Mouse (Mus musculus) natural killer cell, adult 2 months (primary cell): ENCODE measurements at regions not wholly inside any gene's neighbourhood (a gene's known extent, or its start where the extent isn't known, plus 50 kb on each side); places are given as distances from the start of the nearest gene placed in this dataset.

Experiments
- DNase-seq, 2 experiments: peaks; one replicate each; pipeline ENCODE4 v3.0.0; 2022; ENCODE audit warnings: low spot score in 2 of 2

DNA sequence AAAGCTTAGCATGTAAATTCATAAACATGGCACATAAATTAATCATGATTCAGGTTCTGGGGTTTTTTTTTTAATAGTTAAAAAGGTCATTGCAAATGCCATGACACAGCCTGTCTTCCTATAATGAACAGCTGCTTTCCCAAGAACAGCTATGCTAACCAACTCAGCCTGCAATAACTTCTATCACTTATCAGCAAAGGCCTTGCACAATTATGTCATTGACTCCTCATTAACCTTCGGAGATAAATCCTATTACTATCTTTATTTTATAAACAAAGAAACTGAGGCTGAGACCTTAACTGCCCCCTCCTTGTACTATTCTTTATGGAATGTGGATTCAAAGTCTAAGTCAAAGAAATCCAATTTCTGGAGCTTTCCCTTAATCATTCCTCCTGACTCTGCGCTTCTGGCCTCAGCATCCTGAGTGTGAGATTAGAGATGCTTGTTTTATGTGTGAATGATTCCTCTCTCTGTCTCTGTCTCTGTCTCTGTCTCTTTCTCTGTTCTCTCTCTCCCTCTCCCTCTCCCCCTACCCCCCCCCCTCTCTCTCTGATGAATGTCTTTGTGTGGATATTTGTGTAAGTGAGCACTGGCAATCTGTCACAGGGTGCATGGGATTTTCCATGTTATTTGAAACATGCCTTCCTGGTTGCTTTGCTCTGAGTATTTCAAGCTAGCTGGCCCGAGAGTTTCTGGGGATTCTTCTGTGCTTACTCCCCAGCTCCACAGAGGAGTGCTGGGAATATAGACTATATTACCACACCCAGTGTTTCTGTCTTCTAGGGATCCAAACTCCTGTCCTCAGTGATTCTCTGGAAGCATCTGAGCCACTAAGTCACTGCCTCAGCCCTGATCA is 243.1 kb upstream of the Il12b start:
- no peak for DNase-seq

DNA sequence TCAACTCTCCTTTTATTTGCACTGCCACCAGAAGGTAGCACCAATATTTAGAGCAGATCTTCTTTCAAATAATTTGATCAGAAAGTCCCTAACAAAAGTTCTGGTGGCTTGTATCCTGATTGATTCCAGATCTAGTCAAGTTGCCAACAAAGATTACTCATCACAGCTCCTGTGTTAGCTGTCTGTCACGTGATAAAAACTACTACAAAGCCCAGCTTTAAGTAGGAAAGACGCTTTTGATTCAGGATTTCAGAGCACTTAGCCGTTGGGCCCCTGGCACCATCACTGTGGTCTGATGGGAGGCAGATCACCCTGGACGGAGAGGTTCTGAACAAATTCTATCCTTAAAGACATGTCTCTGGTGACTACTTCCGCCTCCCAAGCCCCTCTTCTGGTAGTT is 241.6 kb upstream of the Il12b start:
- DNase-seq, result no peak

DNA sequence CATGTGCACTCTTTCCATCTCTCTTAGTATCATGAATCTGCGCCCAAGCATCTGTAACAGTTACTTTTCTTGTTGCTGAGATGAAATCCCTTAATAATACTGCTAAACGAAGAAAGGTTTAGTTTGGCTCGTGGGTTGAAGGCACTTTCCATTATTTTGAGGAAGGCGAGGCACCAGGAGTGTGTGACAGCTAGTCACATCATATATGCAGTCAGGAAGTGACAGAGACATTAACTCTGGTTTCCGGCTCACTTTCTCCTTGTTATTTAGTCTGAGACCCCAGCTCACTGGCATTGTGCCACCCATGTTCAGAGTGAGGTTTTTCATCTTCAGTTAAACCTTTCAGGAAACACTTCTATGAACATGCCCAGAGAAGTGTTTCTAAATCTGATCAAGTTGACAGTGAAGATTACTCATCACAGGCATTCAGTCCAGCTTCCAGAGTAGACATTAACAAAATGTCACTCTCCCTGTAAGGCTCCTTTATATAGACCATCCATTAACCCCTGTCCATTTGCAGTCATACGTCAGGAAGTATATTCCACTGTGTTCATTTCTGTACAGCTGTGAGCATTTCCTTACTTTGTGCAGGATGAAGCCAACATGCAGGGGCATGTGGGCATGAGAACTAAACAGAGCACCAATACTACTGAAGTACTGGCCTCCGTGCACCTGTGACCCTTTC is 238.0 kb upstream of the Il12b start:
- DNase-seq, result no peak

DNA sequence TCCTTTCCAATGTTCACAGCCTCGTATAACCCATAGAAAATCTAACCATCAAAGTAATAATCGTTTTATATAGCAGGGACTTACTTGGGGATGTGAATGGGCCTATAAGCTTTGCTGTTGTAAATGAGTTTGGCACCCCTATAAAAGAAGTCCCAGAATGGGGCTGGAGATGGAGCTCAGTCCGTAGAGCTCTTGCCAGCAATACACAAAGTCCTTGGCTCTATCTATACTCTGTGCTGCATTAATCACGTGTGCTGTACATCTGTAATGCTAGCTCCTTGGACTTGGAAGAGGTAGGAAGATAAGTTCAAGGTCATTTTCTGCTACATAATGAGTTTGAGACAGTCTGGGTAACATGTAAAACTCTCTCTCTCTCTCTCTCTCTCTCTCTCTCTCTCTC is 236.8 kb upstream of the Il12b start:
- no peak for DNase-seq

DNA sequence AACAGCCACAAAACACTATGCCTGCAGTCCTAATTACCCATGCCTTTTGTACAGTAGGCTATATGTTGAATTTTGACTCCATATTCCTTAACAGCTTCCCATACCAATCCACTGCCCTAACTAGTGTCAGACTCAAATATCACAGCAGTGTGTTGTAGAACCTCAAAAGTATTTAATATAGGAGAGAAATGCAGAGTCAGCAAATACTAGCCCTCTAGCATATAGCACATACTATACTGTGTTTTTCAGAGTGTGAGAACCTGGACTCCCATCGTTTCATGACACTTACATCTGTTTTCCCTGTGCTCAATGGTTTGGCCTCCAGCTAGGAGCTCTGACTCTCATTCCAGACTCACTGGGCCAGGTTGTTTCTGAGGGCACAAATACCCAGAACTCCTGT is 236.1 kb upstream of the Il12b start:
- no peak for DNase-seq

DNA sequence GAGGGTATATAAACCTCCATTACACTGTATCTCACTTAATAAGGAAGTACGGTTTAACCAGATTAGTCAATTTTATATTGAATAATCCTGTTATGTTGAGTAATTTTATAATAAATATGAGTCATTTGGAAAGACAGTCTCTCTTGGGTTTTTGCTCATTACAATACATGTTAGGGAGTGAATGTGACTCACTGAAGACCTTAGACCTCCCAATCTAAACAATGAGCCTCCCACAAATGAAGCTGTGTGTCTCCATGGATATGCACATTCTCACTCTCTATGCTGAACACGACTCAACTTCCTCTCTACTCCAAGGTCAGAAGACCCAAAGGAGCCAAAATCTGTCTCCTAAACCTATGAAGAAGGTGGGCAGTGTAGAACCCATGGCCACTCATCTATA is 235.7 kb upstream of the Il12b start:
- DNase-seq, result no peak

DNA sequence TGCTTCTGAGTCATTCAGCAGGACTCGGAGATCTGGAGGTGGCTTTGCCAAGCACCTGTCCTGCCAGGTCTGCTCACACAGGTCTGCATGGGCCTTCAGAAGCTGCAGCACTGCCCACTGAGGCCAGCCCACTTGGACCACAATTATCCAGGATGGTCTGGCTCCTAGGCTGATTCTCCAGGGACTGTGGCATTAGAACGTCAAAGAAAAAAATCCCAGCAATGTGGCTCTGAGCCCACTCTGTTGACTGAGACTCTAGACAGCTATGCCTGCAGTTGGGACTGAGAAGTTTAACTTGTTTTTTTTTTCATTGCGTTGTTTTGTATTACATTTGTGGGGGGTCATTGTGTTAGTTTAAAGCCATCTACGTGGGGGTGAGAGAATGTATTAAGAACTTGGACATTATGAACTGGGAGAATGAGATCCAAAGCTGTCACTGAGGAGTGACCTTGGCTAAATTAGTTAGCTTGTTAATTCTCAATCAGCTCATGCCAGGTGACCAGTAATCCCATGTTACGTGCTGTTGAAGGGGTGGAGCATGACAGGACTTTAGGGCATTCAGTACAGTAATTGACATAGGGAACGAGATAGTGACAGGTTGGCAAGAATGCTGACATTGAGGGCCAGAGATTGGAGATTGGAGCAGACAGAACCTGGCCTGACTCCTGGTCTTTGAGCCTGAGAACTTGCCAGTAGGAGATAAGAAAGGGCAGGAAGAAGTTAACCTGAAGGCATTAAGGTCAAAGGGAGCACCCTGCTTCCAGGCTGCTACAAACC is 232.0 kb upstream of the Il12b start:
- no peak for DNase-seq

DNA sequence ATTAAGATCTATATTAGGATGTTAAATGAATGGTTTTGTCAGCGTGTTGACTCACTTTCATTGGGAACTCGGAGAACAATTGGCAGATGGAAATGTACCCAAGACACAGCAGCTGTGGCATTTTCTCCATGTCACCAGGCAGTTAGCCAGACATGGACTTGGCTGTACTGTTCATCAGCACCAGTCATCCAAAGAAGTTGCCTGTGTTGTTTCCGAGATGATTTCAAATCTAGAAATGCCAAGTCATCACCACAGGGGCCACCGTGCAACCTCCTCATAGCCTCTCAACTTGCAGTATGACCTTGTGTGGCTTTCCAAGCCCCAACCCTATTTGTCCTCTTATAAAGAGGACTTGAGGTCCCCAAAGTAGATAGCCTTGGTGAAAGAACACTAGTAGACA is 227.4 kb upstream of the Il12b start:
- no peak for DNase-seq

DNA sequence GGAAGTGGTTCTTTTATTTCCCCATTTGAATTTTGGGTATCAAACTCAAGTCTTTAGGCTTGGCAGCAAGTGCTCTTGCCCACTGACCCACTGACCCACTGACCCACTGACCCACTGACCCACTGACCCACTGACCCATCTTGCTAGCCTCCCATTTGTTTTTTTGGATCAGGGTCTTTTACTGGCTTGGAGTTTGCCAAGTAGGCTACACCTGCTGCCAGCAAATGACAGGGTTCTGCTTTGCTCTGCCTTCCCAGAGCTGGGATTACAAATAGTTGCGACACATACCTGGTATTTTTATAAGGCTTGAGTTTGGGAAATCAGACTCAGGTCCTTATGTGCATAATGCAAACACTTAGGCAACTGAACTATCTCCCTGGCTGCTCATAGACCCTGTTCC is 226.7 kb upstream of the Il12b start:
- no peak for DNase-seq

DNA sequence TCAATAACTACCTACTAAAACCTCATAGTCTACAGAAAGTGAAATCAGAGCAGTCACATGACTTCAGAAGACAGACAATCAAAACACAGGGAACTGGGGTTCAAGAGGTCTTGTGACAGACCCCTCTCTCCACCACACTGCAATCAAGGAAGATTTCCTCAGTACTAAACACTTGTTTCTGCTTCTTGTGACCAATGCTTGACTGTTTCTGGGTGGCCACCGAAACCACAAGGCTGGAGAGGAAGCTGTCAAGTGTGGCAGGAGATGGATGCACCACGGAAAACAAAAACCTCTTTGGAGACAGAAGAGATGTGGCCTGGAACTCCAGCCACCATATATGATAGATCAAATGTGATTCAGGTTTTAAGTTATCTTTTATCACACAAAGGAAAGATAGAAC is 225.3 kb upstream of the Il12b start:
- no peak for DNase-seq

DNA sequence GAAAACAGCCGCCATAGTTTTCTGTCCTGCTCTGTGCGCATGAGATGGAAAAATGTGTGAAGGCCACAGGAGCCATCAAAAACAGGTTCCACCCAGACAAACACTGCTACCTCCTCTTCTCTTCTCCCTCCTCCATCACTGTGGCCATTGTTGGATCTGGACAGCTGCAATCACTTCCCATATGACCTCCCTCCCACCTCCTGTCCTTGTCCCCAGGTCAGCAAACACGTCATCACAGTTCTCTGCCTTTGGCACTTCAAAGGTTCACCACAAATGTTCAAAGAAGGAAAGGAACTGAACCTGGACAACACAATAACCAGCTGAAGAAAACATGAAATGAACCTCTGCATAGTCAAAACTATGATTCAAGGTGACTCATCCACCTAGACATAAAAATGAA is 220.2 kb upstream of the Il12b start:
- no peak for DNase-seq

DNA sequence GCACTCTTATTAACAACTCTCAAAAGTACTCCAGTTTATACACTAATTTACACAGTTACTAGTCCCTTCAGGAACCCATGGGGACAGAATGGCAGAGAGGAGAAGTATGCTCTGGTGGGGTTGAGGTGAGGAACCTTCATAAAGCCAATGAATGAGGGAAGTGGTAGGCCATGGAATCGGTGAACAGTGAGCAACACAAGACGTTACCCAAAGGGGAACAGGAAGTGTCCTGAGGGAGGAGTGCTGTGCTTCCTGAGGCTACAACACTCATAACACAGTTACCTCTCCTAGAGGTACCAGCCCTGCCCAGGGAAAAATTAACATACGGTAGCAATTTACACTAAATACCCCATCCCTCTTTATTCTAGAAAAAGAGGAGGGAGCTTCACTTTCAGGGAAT is 216.0 kb upstream of the Il12b start:
- DNase-seq, result no peak

DNA sequence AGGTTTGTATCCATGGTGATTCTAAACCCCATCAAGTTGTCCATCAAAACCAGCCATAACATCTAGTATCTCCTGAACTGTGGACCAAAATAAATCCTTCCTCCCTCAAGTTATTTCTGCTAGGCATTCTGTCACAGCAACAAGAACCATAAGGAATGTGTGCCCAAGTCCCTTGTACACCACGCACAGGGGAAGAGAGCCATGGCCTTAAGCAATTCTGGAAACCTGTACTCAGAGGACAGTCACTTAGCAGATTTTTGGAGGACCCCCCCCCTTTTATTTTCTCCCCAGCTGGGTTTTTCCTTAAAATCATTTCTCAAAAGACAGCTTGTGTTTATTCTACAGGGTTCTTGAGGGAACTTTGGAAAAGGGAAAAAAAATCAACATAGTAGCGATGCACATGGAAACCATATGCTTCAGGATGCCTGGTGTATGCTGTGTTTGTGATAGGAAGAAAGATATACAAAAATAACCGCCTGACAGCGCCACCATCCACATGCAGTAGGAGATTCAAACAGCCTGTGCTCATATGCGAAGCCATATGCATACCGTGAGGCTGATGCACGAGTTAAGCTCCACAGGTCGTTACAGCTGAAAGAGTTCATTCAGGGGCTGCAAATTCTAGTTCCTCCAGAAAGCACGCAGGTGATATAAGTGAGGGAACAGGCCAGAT is 214.5 kb upstream of the Il12b start:
- no peak for DNase-seq

DNA sequence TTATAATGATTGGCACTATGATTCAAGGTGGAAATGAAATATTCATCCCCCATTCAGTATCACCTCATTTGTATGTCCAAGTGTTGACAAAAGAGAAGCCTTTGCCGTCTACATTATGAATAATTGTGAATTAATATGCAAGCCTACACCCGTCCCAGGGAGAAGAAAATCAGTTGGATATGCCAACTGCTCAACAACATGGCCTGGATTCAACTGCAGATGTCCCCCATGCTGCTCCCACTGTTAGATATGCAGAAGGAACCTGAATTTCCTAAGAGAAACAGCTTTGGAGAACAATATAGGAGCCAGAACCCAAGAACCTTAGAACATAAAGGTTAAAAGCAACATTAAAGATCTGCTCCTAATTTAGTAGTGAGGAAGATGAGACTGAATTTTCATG is 211.7 kb upstream of the Il12b start:
- DNase-seq, result no peak

DNA sequence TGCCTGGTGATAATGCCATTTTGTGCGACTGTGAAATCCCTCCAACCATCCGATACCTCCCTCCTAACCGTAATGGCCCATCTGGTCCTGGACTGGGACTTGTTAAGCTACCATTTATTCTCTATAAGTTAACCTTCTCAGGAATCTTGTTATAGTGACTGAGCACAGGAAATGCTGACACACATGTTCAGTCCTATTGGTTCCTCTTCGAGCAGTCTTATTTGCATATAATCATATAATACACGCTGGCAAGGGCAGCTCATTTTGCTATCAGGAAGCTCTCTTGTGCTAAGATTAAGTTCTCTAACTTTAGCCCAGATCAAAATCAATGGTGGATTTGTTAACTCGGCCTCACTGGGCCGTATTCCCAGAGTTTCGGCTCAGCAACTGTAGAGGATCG is 206.1 kb upstream of the Il12b start:
- DNase-seq, result no peak

DNA sequence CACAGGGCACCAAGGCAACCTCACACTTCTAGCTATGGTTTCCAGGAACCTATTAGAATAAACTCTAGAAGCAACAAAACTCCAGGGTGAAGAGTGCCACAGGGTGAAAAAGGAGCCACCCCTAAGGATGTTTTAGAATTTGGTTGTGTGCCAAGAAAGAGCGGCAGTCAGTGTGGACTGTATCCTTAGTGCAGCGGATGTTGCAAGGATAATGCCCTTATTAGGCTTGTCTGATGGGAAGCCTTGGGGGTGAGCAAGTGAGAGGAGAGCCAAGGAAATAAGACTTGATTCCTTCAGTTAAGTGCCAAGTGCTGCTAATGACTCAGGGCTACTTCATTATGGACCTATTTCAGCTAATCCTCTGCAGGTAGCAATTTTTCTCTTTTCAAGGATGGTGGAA is 197.1 kb upstream of the Il12b start:
- no peak for DNase-seq

DNA sequence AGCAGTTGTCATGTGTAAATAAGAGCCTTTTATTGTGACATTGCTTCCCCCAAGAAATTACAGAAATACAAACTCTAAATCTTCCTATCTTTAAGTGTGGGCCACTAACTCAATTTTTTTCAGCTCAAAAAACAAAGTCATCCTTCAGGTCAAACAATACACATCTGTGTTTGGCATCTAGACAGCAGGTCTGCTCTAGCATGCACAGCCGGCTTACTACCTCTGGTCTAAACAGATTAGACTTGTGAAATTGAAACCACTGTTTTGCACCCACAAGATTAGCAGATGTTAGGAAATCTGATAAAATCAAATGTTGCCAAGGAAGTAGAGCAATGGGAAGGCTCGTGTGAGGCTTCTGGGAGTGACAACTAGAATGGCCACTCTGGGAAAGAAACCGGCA is 195.5 kb upstream of the Il12b start:
- DNase-seq, result no peak

DNA sequence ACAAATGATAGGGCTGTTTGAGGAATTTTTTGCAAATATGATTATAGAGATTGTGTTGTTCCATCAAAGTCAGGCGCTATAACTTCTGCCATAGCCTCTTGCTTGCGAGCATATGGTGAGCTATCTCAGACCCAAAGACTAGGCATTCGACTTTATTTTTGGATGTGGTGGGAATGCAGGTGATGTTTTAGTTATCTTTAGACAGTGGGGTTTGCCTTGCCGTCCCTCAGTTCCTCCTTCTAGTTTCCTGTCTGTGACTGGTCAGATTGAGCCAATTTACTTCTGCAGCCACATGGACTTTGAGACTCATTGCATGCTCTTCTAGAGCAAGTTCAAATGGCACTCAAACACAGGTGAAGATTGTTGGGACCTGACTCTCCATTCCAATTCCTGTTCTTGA is 193.0 kb upstream of the Il12b start:
- no peak for DNase-seq

DNA sequence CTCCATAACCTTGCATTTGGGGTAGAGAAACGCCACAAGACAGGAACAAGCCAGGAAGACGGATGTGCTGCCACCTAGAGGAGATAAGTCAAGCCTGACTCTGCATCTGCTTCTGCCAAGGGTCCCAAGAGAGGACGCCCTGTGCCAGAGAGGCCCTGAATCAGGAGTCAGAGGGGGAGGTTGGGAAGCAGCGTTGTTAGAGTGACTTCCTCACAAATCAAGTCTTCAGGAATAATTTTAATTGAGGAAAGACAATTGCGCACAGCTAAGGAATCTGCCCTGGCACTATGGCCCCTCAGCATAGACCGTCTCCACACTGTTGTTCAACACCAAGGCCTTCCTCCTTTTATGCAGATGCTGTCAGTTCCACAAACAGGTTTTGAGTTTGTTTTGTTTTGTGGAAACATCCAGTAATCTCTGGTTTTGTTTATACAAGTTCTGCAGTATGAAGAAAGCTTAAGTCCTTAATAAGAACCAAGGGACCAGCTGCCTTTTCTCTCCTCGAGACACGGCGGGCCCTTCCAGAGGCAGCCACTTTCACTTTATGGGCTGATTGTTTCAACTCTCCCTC is 187.9 kb upstream of the Il12b start:
- DNase-seq, result no peak

DNA sequence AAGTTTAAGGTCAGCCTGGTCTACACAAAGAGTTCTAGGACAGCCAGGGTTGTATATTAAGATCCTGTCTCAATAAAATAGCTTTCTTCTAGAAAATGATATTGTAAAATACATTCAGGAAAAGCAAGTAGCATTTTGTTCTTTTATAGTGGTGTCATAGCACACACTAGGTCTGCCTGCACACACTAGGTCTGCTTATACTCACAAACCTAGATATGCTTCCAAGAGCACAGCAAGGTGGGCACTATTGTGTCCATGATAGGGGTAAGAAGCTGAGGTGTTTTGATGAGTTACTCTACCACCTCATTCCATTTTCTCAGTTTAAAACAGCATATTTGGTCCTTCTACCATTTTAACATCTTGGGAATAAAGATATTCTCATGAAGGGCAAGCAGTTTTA is 185.8 kb upstream of the Il12b start:
- DNase-seq, result no peak

DNA sequence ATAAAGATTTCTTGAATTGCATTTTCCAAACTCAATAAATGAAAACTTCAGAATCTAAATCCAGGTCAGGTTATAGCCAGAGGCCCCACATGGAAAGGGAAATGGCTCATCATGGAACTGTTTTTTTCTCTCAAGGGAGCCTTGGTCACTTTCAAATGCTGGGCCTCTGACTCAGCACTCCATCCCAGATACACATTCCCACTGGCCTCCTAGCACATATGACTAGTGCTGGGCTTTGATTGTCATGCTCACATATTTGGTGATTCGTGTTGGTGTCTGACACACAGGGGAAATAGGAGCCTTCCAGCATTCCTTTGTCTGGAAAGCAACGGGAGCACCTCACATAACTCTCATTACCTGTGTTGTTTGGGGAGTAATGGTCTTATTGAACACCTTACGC is 183.5 kb upstream of the Il12b start:
- no peak for DNase-seq

DNA sequence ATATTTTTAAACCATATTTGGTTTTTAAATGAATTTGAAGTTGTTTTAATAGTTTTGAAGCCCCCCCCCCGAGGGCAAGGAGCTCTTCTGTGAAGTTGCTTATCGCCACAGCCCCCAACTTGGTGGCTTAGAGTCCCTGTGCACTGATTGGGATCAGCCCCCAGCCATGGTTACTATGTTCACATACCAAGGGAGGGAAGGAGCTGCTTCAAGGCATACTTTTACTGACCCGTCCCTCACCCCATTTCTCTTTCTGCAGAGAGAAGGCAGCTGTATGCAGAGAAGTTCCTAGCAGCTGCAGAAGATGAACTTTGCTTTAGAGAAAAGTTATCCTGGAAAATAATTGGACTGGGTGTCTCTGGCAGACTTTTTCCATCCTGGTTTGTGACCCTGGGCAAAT is 179.9 kb upstream of the Il12b start:
- DNase-seq, result no peak
